Mouse (Mus musculus) forebrain, embryonic 14.5 days (tissue): Measurements from ENCODE around the gene Scn4a. TPM values are rescaled to one million over a fixed set of nuclear protein-coding genes. Genes with fewer than 3 reads are reported as not detected.
"Not testable (repeated sequence)": the region's sequence is repeated elsewhere in the genome, so short reads cannot be mapped to it uniquely, and the experiment has no call there.

Experiments used
- ATAC-seq: fragments of 200-750 bp; cut with Nextera tagmentation; 2 replicates; pipeline ENCODE4 v1.8.0; 2017; ENCODE audit warnings: mild to moderate bottlenecking, moderate library complexity
- DNase-seq: peaks from one replicate; pipeline ENCODE4 v3.0.0-alpha.2; 2015; ENCODE audit warnings: low spot score
- H3K27ac ChIP-seq: fragments of 300-500 bp; sonication (generic); 2 replicates; pipeline ENCODE4 v1.5.1; 2014; ENCODE audit warnings: low read depth, mild to moderate bottlenecking, control low read depth, low read length, moderate library complexity
- H3K27me3 ChIP-seq: fragments of 300-500 bp; sonication (generic); replicated peaks from 2 replicates; pipeline ENCODE4 v1.6.1; 2014; ENCODE audit warnings: low read length, control low read depth, mixed read lengths; ENCODE audit not compliant: control insufficient read depth, insufficient read depth
- H3K36me3 ChIP-seq: fragments of 300-500 bp; sonication (generic); 2 replicates; pipeline ENCODE4 v1.6.1; 2014; ENCODE audit warnings: low read length, control low read depth; ENCODE audit not compliant: control insufficient read depth, insufficient read depth
- H3K4me1 ChIP-seq: fragments of 300-500 bp; sonication (generic); 2 replicates; pipeline ENCODE4 v1.6.1; 2014; ENCODE audit warnings: antibody characterized with exemption, low read length, control low read depth; ENCODE audit not compliant: control insufficient read depth, insufficient read depth
- H3K4me2 ChIP-seq: fragments of 300-500 bp; sonication (generic); 2 replicates; pipeline ENCODE4 v1.6.1; 2014; ENCODE audit warnings: mild to moderate bottlenecking, control low read depth, low read length
- H3K4me3 ChIP-seq: fragments of 300-500 bp; sonication (generic); 2 replicates; pipeline ENCODE4 v1.5.1; 2014; ENCODE audit warnings: low read depth, low read length, control low read depth
- H3K9ac ChIP-seq: fragments of 300-500 bp; sonication (generic); 2 replicates; pipeline ENCODE4 v1.6.1; 2014; ENCODE audit warnings: mild to moderate bottlenecking, low read length, control low read depth, moderate library complexity
- H3K9me3 ChIP-seq: fragments of 300-500 bp; sonication (generic); replicated peaks from 2 replicates; pipeline ENCODE4 v1.6.1; 2016; ENCODE audit warnings: low read length, control low read depth, mixed read lengths; ENCODE audit not compliant: control insufficient read depth
- WGBS: fragments of 180-500 bp; shearing (Covaris S2); extraction: QIAGEN DNeasy Blood & Tissue Kit; methylation state at CpG from one replicate; pipeline ENCODE4 v1.1.7; 2014; 5-methylcytosine and 5-hydroxymethylcytosine counted together
- polyA plus RNA-seq: library from polyadenylated mRNA; unstranded; fragments of >200 nt; fragmentation: Nextera tagmentation; extraction: Ambion mirVana; gene quantifications from 2 replicates; pipeline ENCODE4 v1.2.1, GENCODE M21; 2014

The Scn4a gene
- polyA plus RNA-seq: not detected in 2 replicates

- H3K27ac ChIP-seq: no peak within 1 kb of the TSS
- no peaks in the 10 kb centered on the region for H3K27me3 ChIP-seq
- ATAC-seq: no peak
- no peak within 1 kb of the TSS for H3K9ac ChIP-seq
- H3K36me3 ChIP-seq: no peaks in the 10 kb centered on the region
- no peak within 1 kb of the TSS for H3K4me2 ChIP-seq
- no peaks in the 10 kb centered on the region for H3K4me1 ChIP-seq
- H3K9me3 ChIP-seq: no peaks in the 10 kb centered on the region
- WGBS: 89% methylated on average over 12 of the region's 12 CpGs
- DNase-seq: no peak
- no peak within 1 kb of the TSS for H3K4me3 ChIP-seq
Measured at GRCm38 (mm10) chr11:106353188-106353587, at the start of gene Scn4a. Scn4a (minus strand) TSS chr11:106353288.

GRCm38 (mm10) chr11:106398481-106398880 is 45.4 kb upstream of the Scn4a start:
- no peak overlapping the region for H3K9ac ChIP-seq
- no peak overlapping the region for H3K4me2 ChIP-seq
- no peaks in the 10 kb centered on the region for H3K27me3 ChIP-seq
- DNase-seq (no peak), ATAC-seq (no peak)
- peaks cover 46% of the 10 kb centered on the region for H3K36me3 ChIP-seq
- H3K9me3 ChIP-seq: no peaks in the 10 kb centered on the region
- no peak overlapping the region for H3K4me3 ChIP-seq
- H3K4me1 ChIP-seq: no peaks in the 10 kb centered on the region
- no peak overlapping the region for H3K27ac ChIP-seq
- WGBS: 91% methylated on average over 8 of the region's 8 CpGs

GRCm38 (mm10) chr11:106397656-106398055 is 44.6 kb upstream of the Scn4a start:
- Histone ChIP-seq H3K9me3 (no peaks in the 10 kb centered on the region), H3K4me2 (no peak overlapping the region), H3K9ac (no peak overlapping the region), H3K27ac (no peak overlapping the region), H3K4me3 (no peak overlapping the region), H3K27me3 (no peaks in the 10 kb centered on the region), H3K36me3 (peaks cover 39% of the 10 kb centered on the region), H3K4me1 (no peaks in the 10 kb centered on the region)
- DNase-seq (no peak), ATAC-seq (no peak)
- WGBS: 84% methylated on average over 3 of the region's 3 CpGs

- H3K9me3 ChIP-seq, H3K27ac ChIP-seq, H3K9ac ChIP-seq, H3K4me1 ChIP-seq, H3K4me2 ChIP-seq, DNase-seq, H3K4me3 ChIP-seq, ATAC-seq, H3K27me3 ChIP-seq: not testable (repeated sequence)
- H3K36me3 ChIP-seq: peaks cover 18% of the 10 kb centered on the region
- 87% methylated on average over 2 of the region's 2 CpGs for WGBS
Measured at GRCm38 (mm10) chr11:106394055-106394454, 41.0 kb upstream of the Scn4a start.

GRCm38 (mm10) chr11:106393331-106393616 is 40.2 kb upstream of the Scn4a start:
- no peak overlapping the region for H3K27ac ChIP-seq
- no peaks in the 10 kb centered on the region for H3K9me3 ChIP-seq
- no peak overlapping the region for H3K9ac ChIP-seq
- H3K4me2 ChIP-seq: no peak overlapping the region
- no peak overlapping the region for H3K4me3 ChIP-seq
- no peak for ATAC-seq
- H3K27me3 ChIP-seq: no peaks in the 10 kb centered on the region
- DNase-seq: no peak
- whole genome bisulfite sequencing: 74% methylated on average over 4 of the region's 4 CpGs
- H3K36me3 ChIP-seq: peaks cover 10% of the 10 kb centered on the region
- H3K4me1 ChIP-seq: no peaks in the 10 kb centered on the region

GRCm38 (mm10) chr11:106392597-106393330 is 39.7 kb upstream of the Scn4a start:
- H3K4me1 ChIP-seq: no peaks in the 10 kb centered on the region
- WGBS: 69% methylated on average over 7 of the region's 7 CpGs
- no peak for DNase-seq

GRCm38 (mm10) chr11:106391546-106392188 is 38.6 kb upstream of the Scn4a start:
- H3K27me3 ChIP-seq: no peaks in the 10 kb centered on the region
- peak; percentile 83 for DNase-seq
- no peaks in the 10 kb centered on the region for H3K4me1 ChIP-seq
- no peak overlapping the region for H3K4me2 ChIP-seq
- no peak overlapping the region for H3K9ac ChIP-seq
- H3K27ac ChIP-seq: no peak overlapping the region
- H3K9me3 ChIP-seq: no peaks in the 10 kb centered on the region
- H3K4me3 ChIP-seq: no peak overlapping the region
- 31% methylated on average over 6 of the region's 6 CpGs for whole genome bisulfite sequencing
- ATAC-seq: peak; percentile 67
- peaks cover 5% of the 10 kb centered on the region; the same call in 1 of the 2 replicates for H3K36me3 ChIP-seq

More at GRCm38 (mm10) chr11:106392597-106393330, 39.7 kb upstream of the Scn4a start:
- H3K27ac ChIP-seq: no peak overlapping the region
- no peak overlapping the region for H3K4me2 ChIP-seq
- H3K9ac ChIP-seq: no peak overlapping the region
- no peak for ATAC-seq
- no peaks in the 10 kb centered on the region for H3K9me3 ChIP-seq
- H3K4me3 ChIP-seq: no peak overlapping the region
- H3K27me3 ChIP-seq: no peaks in the 10 kb centered on the region
- peaks cover 7% of the 10 kb centered on the region; the same call in 1 of the 2 replicates for H3K36me3 ChIP-seq

- Histone ChIP-seq H3K9ac (no peak overlapping the region), H3K9me3 (no peaks in the 10 kb centered on the region), H3K27me3 (no peaks in the 10 kb centered on the region), H3K36me3 (peaks cover 5% of the 10 kb centered on the region; the same call in 1 of the 2 replicates), H3K4me1 (no peaks in the 10 kb centered on the region), H3K27ac (no peak overlapping the region), H3K4me2 (no peak overlapping the region), H3K4me3 (no peak overlapping the region)
- DNase-seq: no peak
- WGBS: 79% methylated on average over 3 of the region's 3 CpGs
- ATAC-seq: no peak
Measured at GRCm38 (mm10) chr11:106390757-106391156, 37.7 kb upstream of the Scn4a start.

GRCm38 (mm10) chr11:106389611-106390010 is 36.5 kb upstream of the Scn4a start:
- peaks cover 5% of the 10 kb centered on the region; the same call in 1 of the 2 replicates for H3K36me3 ChIP-seq
- 31% methylated on average over 3 of the region's 3 CpGs for WGBS
- DNase-seq: no peak

More at GRCm38 (mm10) chr11:106389611-106390010, 36.5 kb upstream of the Scn4a start:
- H3K9ac ChIP-seq: no peak overlapping the region
- no peaks in the 10 kb centered on the region for H3K4me1 ChIP-seq
- H3K4me3 ChIP-seq: no peak overlapping the region
- H3K27ac ChIP-seq: no peak overlapping the region
- H3K4me2 ChIP-seq: no peak overlapping the region
- no peaks in the 10 kb centered on the region for H3K9me3 ChIP-seq
- no peak for ATAC-seq
- H3K27me3 ChIP-seq: no peaks in the 10 kb centered on the region
